Mouse (Mus musculus) neural tube, embryonic 14.5 days (tissue): Measurements from ENCODE around the gene Gm14403. TPM values are rescaled to one million over a fixed set of nuclear protein-coding genes. Genes with fewer than 3 reads are reported as not detected.
"Not testable (repeated sequence)": the region's sequence is repeated elsewhere in the genome, so short reads cannot be mapped to it uniquely, and the experiment has no call there.

Experiments used
- ATAC-seq: fragments of 200-750 bp; cut with Nextera tagmentation; 2 replicates; pipeline ENCODE4 v1.8.0; 2017; ENCODE audit warnings: low read depth, mild to moderate bottlenecking, moderate TSS enrichment, moderate library complexity
- H3K27ac ChIP-seq: fragments of 300-500 bp; sonication (generic); 2 replicates; pipeline ENCODE4 v1.5.1; 2014; ENCODE audit warnings: low read depth, mild to moderate bottlenecking, control low read depth, low read length, moderate library complexity, mixed read lengths
- H3K27me3 ChIP-seq: fragments of 300-500 bp; sonication (generic); 2 replicates; pipeline ENCODE4 v1.6.1; 2014; ENCODE audit warnings: low read length; ENCODE audit not compliant: control insufficient read depth, insufficient read depth
- H3K36me3 ChIP-seq: fragments of 300-500 bp; sonication (generic); 2 replicates; pipeline ENCODE4 v1.6.1; 2014; ENCODE audit warnings: low read length, mixed read lengths; ENCODE audit not compliant: control insufficient read depth, insufficient read depth
- H3K4me1 ChIP-seq: fragments of 300-500 bp; sonication (generic); 2 replicates; pipeline ENCODE4 v1.6.1; 2014; ENCODE audit warnings: low read length; ENCODE audit not compliant: control insufficient read depth, insufficient read depth
- H3K4me2 ChIP-seq: fragments of 300-500 bp; sonication (generic); 2 replicates; pipeline ENCODE4 v1.6.1; 2014; ENCODE audit warnings: mild to moderate bottlenecking, low read depth, low read length, control low read depth
- H3K4me3 ChIP-seq: fragments of 300-500 bp; sonication (generic); 2 replicates; pipeline ENCODE4 v1.5.1; 2014; ENCODE audit warnings: low read depth, low read length, control low read depth, mixed read lengths
- H3K9ac ChIP-seq: fragments of 300-500 bp; sonication (generic); replicated peaks from 2 replicates; pipeline ENCODE4 v1.6.1; 2014; ENCODE audit warnings: low read depth, mild to moderate bottlenecking, control low read depth, low read length, mixed read lengths
- H3K9me3 ChIP-seq: fragments of 300-500 bp; sonication (generic); 2 replicates; pipeline ENCODE4 v1.6.1; 2016; ENCODE audit warnings: low read length; ENCODE audit not compliant: control insufficient read depth
- WGBS: fragments of 180-500 bp; shearing (Covaris S2); extraction: QIAGEN DNeasy Blood & Tissue Kit; methylation state at CpG from one replicate; pipeline ENCODE4 v1.1.7; 2014; 5-methylcytosine and 5-hydroxymethylcytosine counted together
- polyA plus RNA-seq: library from polyadenylated mRNA; unstranded; fragments of >200 nt; fragmentation: Nextera tagmentation; extraction: Ambion mirVana; gene quantifications from 2 replicates; pipeline ENCODE4 v1.2.1, GENCODE M21; 2014

Gm14403 gene
- polyA plus RNA-seq, 1 experiment from 2014 or later = 2.4 TPM

DNA sequence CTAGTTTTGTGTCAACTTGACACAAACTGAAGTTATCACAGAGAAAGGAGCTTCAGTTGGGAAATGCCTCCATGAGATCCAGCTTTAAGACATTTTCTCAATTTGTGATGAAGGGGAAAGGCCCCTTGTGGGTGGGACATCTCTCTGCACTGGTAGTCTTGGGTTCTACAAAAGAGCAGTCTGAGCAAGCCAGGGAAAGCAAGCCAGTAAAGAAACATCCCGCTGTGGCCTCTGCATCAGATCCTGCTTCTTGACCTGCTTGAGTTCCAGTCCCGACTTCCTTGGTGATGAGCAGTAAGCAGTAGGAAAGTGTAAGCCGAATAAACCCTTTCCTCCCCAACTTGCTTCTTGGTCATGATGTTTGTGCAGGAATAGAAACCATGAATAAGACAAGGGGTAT lies 14.0 kb downstream of the Gm14403 start:
- not testable (repeated sequence) for H3K4me1 ChIP-seq, H3K4me2 ChIP-seq, H3K27me3 ChIP-seq, H3K4me3 ChIP-seq, H3K27ac ChIP-seq, ATAC-seq, H3K36me3 ChIP-seq, H3K9ac ChIP-seq, H3K9me3 ChIP-seq
- 92% methylated on average over 3 of the region's 3 CpGs for WGBS

DNA sequence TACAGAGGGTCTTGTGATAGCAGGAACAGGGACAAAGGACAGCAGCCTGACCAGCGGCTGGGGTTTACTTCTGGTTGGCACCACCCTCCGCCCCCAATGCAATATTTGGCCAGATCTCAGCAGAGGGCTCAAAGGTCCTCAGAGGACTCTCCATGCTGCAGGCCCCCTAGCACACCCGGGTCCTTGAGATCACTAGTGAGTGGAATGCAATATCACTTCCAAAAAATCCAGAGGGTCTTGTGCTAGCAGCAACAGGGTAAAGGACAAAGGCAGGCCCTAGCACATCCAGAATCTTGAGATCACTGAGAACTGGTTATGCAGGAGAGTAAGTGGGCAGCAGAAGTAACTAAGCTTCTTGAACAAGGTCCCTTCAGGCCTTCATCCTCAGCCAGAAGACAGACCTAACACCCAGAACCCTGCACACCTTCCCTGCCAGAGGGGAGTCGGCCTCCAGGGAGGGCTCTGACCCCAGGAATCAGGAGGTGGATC lies 16.0 kb downstream of the Gm14403 start:
- H3K27ac ChIP-seq, H3K4me1 ChIP-seq, H3K4me2 ChIP-seq, H3K27me3 ChIP-seq, H3K4me3 ChIP-seq, H3K9ac ChIP-seq, H3K36me3 ChIP-seq, H3K9me3 ChIP-seq, ATAC-seq: not testable (repeated sequence)
- WGBS = 95% methylated on average over 4 of the region's 4 CpGs

- WGBS = 90% methylated on average over 9 of the region's 9 CpGs
Measured at GRCm38 (mm10) chr2:177517746-177518145, 19.7 kb downstream of the Gm14403 start.

GRCm38 (mm10) chr2:177518354-177518753 lies 20.3 kb downstream of the Gm14403 start:
- not testable (repeated sequence) for H3K4me1 ChIP-seq, H3K36me3 ChIP-seq, H3K27ac ChIP-seq, H3K4me3 ChIP-seq, ATAC-seq, H3K27me3 ChIP-seq, H3K9ac ChIP-seq, H3K9me3 ChIP-seq, H3K4me2 ChIP-seq
- WGBS = 92% methylated on average over 7 of the region's 7 CpGs

More at GRCm38 (mm10) chr2:177517746-177518145, 19.7 kb downstream of the Gm14403 start:
- ATAC-seq, H3K4me3 ChIP-seq, H3K9me3 ChIP-seq, H3K27ac ChIP-seq, H3K27me3 ChIP-seq, H3K9ac ChIP-seq, H3K4me2 ChIP-seq, H3K36me3 ChIP-seq, H3K4me1 ChIP-seq: not testable (repeated sequence)

DNA sequence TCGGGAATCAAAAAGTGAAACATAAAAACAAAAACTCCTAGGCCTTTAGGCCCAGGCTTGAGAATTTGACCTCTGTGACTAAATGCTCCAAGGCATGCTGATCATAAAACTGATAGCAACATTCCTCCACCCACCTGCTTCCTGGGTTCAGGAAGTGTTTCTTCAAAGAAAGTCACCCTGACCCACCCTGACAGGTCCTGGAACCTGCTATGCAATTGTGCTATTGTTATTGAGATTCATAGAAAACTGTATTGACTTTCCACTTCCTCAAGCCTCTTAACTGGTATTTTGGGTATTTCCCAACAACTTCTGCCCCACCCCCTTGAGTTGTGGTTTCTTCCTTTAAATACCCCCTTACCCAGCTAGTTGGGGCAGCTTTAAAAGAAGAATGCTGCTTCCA lies 20.9 kb downstream of the Gm14403 start:
- not testable (repeated sequence) for H3K4me3 ChIP-seq, ATAC-seq, H3K9me3 ChIP-seq, H3K36me3 ChIP-seq, H3K9ac ChIP-seq, H3K27ac ChIP-seq, H3K4me2 ChIP-seq, H3K27me3 ChIP-seq, H3K4me1 ChIP-seq
- 92% methylated on average over 1 of the region's 1 CpGs for WGBS

GRCm38 (mm10) chr2:177520035-177520434 lies 22.0 kb downstream of the Gm14403 start:
- Histone ChIP-seq H3K9me3 (no peaks in the 10 kb centered on the region), H3K9ac (no peak overlapping the region), H3K36me3 (no peaks in the 10 kb centered on the region), H3K4me2 (no peak overlapping the region), H3K27ac (no peak overlapping the region), H3K4me3 (no peak overlapping the region), H3K4me1 (no peaks in the 10 kb centered on the region), H3K27me3 (no peaks in the 10 kb centered on the region)
- WGBS = 84% methylated on average over 8 of the region's 8 CpGs
- ATAC-seq = no peak

DNA sequence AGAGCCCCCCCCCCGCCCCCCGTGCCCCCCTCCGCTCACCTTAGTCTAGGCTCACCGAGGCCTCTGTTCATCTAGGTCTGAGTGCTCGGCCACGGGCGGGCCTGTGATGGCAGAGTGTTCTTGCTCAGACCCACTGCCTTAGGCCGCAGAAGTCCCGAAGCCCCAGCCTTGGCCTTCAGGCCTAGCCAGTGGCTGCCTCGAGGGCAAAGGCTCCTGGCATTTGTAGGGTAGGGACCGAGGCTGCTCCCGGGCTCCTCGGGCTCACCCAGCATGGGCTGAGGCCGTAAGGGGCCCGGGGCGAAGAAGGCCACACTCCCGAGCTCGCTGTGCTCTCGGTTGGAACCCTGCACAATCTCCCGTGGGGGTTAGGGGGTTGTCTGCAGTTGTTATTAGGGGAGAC lies 25.0 kb downstream of the Gm14403 start:
- H3K36me3 ChIP-seq = no peaks in the 10 kb centered on the region
- no peak overlapping the region for H3K27ac ChIP-seq
- H3K9me3 ChIP-seq = no peaks in the 10 kb centered on the region
- no peaks in the 10 kb centered on the region for H3K27me3 ChIP-seq
- H3K4me1 ChIP-seq = no peaks in the 10 kb centered on the region
- no peak overlapping the region for H3K4me2 ChIP-seq
- no peak for ATAC-seq
- no peak overlapping the region for H3K9ac ChIP-seq
- 93% methylated on average over 20 of the region's 20 CpGs for WGBS
- H3K4me3 ChIP-seq = no peak overlapping the region

- H3K27ac ChIP-seq, H3K4me2 ChIP-seq, H3K27me3 ChIP-seq, H3K36me3 ChIP-seq, ATAC-seq, H3K9ac ChIP-seq, H3K9me3 ChIP-seq, H3K4me3 ChIP-seq, H3K4me1 ChIP-seq: not testable (repeated sequence)
- 90% methylated on average over 6 of the region's 6 CpGs for WGBS
Measured at GRCm38 (mm10) chr2:177523674-177524073, 25.7 kb downstream of the Gm14403 start.

GRCm38 (mm10) chr2:177524171-177524570 lies 26.2 kb downstream of the Gm14403 start:
- ATAC-seq, H3K27me3 ChIP-seq, H3K4me1 ChIP-seq, H3K4me3 ChIP-seq, H3K9ac ChIP-seq, H3K27ac ChIP-seq, H3K36me3 ChIP-seq, H3K9me3 ChIP-seq, H3K4me2 ChIP-seq: not testable (repeated sequence)
- 93% methylated on average over 16 of the region's 16 CpGs for WGBS

- H3K4me3 ChIP-seq = no peak overlapping the region
- 81% methylated on average over 9 of the region's 9 CpGs for WGBS
- ATAC-seq = no peak
Measured at GRCm38 (mm10) chr2:177535876-177536275, 37.9 kb downstream of the Gm14403 start.

More at GRCm38 (mm10) chr2:177535876-177536275, 37.9 kb downstream of the Gm14403 start:
- H3K27me3 ChIP-seq = no peaks in the 10 kb centered on the region
- no peak overlapping the region for H3K4me2 ChIP-seq
- H3K27ac ChIP-seq = no peak overlapping the region
- no peaks in the 10 kb centered on the region for H3K4me1 ChIP-seq
- no peak overlapping the region for H3K9ac ChIP-seq
- no peaks in the 10 kb centered on the region for H3K36me3 ChIP-seq
- H3K9me3 ChIP-seq = no peaks in the 10 kb centered on the region
